Mouse (Mus musculus) bone marrow macrophage, adult 2 months (primary cell): ENCODE results near the gene Tns3. TPM values are rescaled to one million over a fixed set of nuclear protein-coding genes. Genes with fewer than 3 reads are reported as not detected.

Experiments
- H3K27ac ChIP-seq: 2 replicates; pipeline ENCODE4 v1.5.1; 2012; ENCODE audit warnings: low read depth, low read length; ENCODE audit not compliant: insufficient read depth
- H3K4me1 ChIP-seq: 2 replicates; pipeline ENCODE4 v1.6.1; 2012; ENCODE audit warnings: low read length; ENCODE audit not compliant: control insufficient read depth, insufficient read depth
- H3K4me3 ChIP-seq: 2 replicates; pipeline ENCODE4 v1.5.1; 2012; ENCODE audit warnings: mild to moderate bottlenecking, low read length, moderate library complexity; ENCODE audit not compliant: insufficient read depth
- CTCF ChIP-seq: IDR thresholded peaks from 2 replicates; pipeline ENCODE4 v1.5.1; 2012; ENCODE audit warnings: low read depth, mild to moderate bottlenecking, low read length, moderate library complexity
- POLR2A ChIP-seq: IDR thresholded peaks from 2 replicates; pipeline ENCODE4 v1.6.1; 2012; ENCODE audit warnings: mild to moderate bottlenecking, low read depth, low read length, borderline replicate concordance
- polyA plus RNA-seq: library from polyadenylated mRNA; stranded (reverse); fragments of >200 nt; gene quantifications from 2 replicates; pipeline ENCODE4 v1.2.4, GENCODE M21; 2012; ENCODE audit not compliant: missing spikeins, insufficient read depth, insufficient read length

Gene Tns3
- polyA plus RNA-seq, 1 experiment: 102 TPM

DNA sequence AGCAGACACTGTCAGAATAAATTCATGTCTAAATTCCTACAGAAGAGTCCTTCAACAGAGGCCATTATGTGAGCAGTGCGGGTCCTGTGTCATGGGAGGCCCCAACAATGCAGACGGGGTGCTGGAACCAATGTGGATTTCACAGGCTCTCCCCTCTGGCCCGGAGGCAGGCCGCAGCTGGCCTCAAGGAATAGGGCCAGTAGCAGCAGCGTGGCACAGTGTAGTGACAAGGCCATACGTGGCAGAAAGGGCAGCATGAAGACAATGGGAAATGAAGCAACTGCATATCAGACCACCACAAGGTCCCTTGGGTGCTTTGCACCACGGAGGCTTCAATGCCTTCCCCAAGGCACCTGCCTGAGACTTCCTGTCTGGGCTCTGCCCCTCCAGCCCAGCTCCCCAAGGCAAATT lies 62.9 kb downstream of the Tns3 start:
- Histone ChIP-seq H3K27ac (peak overlapping the region; percentile 70), H3K4me3 (no peak overlapping the region), H3K4me1 (peaks cover 77% of the 10 kb centered on the region)
- TF ChIP-seq POLR2A (no peak), CTCF (no peak)

- 0 out of 2 replicates have a peak overlapping the region, but pooled peaks have one; percentile 7 for H3K27ac ChIP-seq
- peaks cover 87% of the 10 kb centered on the region for H3K4me1 ChIP-seq
Observed at GRCm38 (mm10) chr11:8595642-8596041, 68.7 kb downstream of the Tns3 start.

GRCm38 (mm10) chr11:8593172-8593571 lies 71.2 kb downstream of the Tns3 start:
- no peak for TF ChIP-seq POLR2A
- TF ChIP-seq CTCF: no peak
- Histone ChIP-seq H3K4me3 (no peak overlapping the region), H3K4me1 (peaks cover 90% of the 10 kb centered on the region), H3K27ac (no peak overlapping the region)

More at GRCm38 (mm10) chr11:8595642-8596041, 68.7 kb downstream of the Tns3 start:
- TF ChIP-seq POLR2A (no peak), CTCF (no peak)
- H3K4me3 ChIP-seq: no peak overlapping the region

DNA sequence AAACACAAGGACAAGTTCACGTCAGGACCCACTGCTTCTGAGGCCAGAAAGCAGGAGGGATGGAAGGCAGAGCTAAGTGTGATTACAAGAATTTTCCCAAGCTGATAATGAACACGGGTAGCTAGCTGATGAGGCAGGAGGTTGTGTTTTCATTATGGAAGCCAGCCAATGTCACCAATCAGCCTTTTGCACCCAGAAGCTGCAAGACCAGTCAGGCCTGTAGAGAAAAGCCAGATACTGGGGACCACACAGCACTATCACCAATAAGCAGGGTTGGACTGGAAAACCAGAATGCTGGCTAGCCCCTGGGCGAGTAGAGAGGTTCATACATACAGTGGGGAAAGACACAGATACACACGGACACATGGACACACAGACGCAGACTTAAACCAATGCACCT lies 73.1 kb downstream of the Tns3 start:
- Histone ChIP-seq H3K27ac (peak overlapping the region; percentile 72), H3K4me1 (peaks cover 89% of the 10 kb centered on the region), H3K4me3 (no peak overlapping the region)
- no peak for TF ChIP-seq CTCF
- no peak for TF ChIP-seq POLR2A

GRCm38 (mm10) chr11:8589226-8589905 lies 75.0 kb downstream of the Tns3 start:
- TF ChIP-seq CTCF: no peak
- TF ChIP-seq POLR2A: no peak
- H3K4me3 ChIP-seq: peak overlapping the region; percentile 9; the same call in 1 of the 2 replicates

GRCm38 (mm10) chr11:8587941-8588340 lies 76.4 kb downstream of the Tns3 start:
- Histone ChIP-seq H3K4me3 (no peak overlapping the region), H3K4me1 (peaks cover 89% of the 10 kb centered on the region), H3K27ac (peak overlapping the region; percentile 21; the same call in 1 of the 2 replicates)
- TF ChIP-seq CTCF (no peak), POLR2A (no peak)

More at GRCm38 (mm10) chr11:8589226-8589905, 75.0 kb downstream of the Tns3 start:
- Histone ChIP-seq H3K4me1 (peaks cover 89% of the 10 kb centered on the region), H3K27ac (peak overlapping the region; percentile 98)

DNA sequence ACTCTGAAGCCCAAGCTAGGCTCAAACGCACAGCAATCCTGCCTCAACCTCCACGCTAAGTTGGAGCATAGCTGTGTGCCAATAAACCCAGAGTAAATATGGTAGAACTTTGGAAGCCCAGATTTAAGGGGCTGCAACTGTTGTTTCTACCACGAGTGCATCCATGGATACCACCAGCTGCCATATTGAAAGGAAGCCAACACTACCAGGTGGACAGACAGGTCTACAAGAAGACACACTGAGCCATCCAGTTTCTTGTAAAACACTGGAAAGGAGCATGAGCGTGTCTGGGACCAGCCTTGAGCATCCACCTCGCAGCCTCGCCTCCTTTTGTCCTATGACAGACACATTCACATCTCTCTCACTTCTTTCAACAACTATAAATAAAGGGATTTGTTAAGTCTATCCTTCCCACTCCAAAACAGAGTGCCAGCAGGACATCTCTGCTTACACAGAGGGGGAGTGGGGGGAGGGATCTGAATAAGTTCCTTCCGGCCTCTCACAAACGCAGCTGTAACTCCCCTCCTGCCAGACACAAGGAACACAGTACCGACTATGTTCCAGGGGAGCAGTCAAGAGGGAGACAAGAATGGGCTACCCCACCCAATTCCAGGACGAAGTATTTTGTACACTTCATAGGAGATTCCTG lies 77.2 kb downstream of the Tns3 start:
- H3K4me1 ChIP-seq: peaks cover 89% of the 10 kb centered on the region
- no peak overlapping the region for H3K27ac ChIP-seq
- TF ChIP-seq POLR2A (no peak), CTCF (no peak)
- H3K4me3 ChIP-seq: no peak overlapping the region

- peaks cover 88% of the 10 kb centered on the region for H3K4me1 ChIP-seq
- no peak overlapping the region for H3K27ac ChIP-seq
- H3K4me3 ChIP-seq: no peak overlapping the region
- TF ChIP-seq CTCF: no peak
Observed at GRCm38 (mm10) chr11:8586374-8586773, 78.0 kb downstream of the Tns3 start.

- peaks cover 87% of the 10 kb centered on the region for H3K4me1 ChIP-seq
- no peak overlapping the region for H3K27ac ChIP-seq
- TF ChIP-seq POLR2A (no peak), CTCF (no peak)
- H3K4me3 ChIP-seq: no peak overlapping the region
Observed at GRCm38 (mm10) chr11:8585686-8586085, 78.6 kb downstream of the Tns3 start.

DNA sequence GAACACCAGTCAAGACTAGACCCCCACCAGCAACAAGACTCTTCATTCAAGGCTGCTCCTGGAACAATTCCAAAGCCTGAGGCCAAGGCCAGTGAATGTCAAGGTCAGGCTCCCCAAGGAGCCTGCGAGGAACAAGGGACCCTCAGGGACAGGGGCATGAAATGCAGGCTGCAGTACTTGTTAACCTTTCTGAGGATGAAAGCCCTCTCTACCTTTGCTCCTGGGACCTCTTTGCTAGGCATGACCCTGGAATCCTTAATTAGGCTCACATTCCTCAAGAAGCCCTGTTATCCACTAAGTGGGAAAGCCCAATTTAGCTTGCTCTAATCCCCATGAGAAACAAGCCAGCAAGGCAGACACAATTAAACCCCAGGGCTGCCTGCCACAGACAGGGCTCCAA lies 79.4 kb downstream of the Tns3 start:
- Histone ChIP-seq H3K4me1 (peaks cover 88% of the 10 kb centered on the region), H3K27ac (no peak overlapping the region), H3K4me3 (no peak overlapping the region)
- TF ChIP-seq POLR2A (no peak), CTCF (no peak)
